Mouse (Mus musculus) adrenal gland, postnatal 14 days (tissue): Measurements from ENCODE around the gene Tspan4. TPM values are rescaled to one million over a fixed set of nuclear protein-coding genes. Genes with fewer than 3 reads are reported as not detected.

Experiments
- total RNA-seq: library from RNA; stranded (reverse); gene quantifications from 2 replicates; pipeline ENCODE4 v1.2.3, GENCODE M21; 2021

Gene Tspan4
- total RNA-seq, 1 experiment from 2014 or later: 49.4 TPM

Other genes starting within 250 kb of the Tspan4 start
- 78.2 and 80.2 TPM in 2 replicates for gene Phrf1, start 246.5 kb upstream of the Tspan4 start, total RNA-seq
- 5.2 and 7.7 TPM in 2 replicates for gene Irf7, start 208.8 kb upstream of the Tspan4 start, total RNA-seq
- gene Cdhr5, start 198.5 kb upstream of the Tspan4 start, total RNA-seq: 8.0 and 10.6 TPM in 2 replicates
- gene Sct, start 196.1 kb upstream of the Tspan4 start, total RNA-seq: 2.3 and 3.2 TPM in 2 replicates
- gene Drd4, start 183.2 kb upstream of the Tspan4 start, total RNA-seq: 1.1 and 2.3 TPM in 2 replicates
- gene Deaf1, start 147.6 kb upstream of the Tspan4 start, total RNA-seq: 32.5 and 41.2 TPM in 2 replicates
- 22.9 and 25.6 TPM in 2 replicates for gene Tmem80, start 147.5 kb upstream of the Tspan4 start, total RNA-seq
- gene Eps8l2, start 136.4 kb upstream of the Tspan4 start, total RNA-seq: 5.1 and 5.5 TPM in 2 replicates
- gene Taldo1, start 83.0 kb upstream of the Tspan4 start, total RNA-seq: 479 and 481 TPM in 2 replicates
- gene Gatd1, start 61.1 kb upstream of the Tspan4 start, total RNA-seq: 22.5 and 36.2 TPM in 2 replicates
- gene Cend1, start 45.7 kb upstream of the Tspan4 start, total RNA-seq: 1.0 and 3.6 TPM in 2 replicates
- 87.0 and 91.0 TPM in 2 replicates for gene Slc25a22, start 37.3 kb upstream of the Tspan4 start, total RNA-seq
- 3.5 and 5.9 TPM in 2 replicates for gene Pidd1, start 31.2 kb upstream of the Tspan4 start, total RNA-seq
- gene Rplp2, start 27.9 kb upstream of the Tspan4 start, total RNA-seq: 908 and 1,128 TPM in 2 replicates
- 1,289 and 1,648 TPM in 2 replicates for gene Pnpla2, start 20.0 kb upstream of the Tspan4 start, total RNA-seq
- 14.2 and 23.2 TPM in 2 replicates for gene Cracr2b, start 14.1 kb upstream of the Tspan4 start, total RNA-seq
- gene Cd151, start 7.8 kb upstream of the Tspan4 start, total RNA-seq: 199 and 204 TPM in 2 replicates
- gene Polr2l, start 108 bp upstream of the Tspan4 start, total RNA-seq: 74.5 TPM in 2 replicates
- 46.5 and 49.7 TPM in 2 replicates for gene Chid1, start 64.6 kb downstream of the Tspan4 start, total RNA-seq
- gene Ap2a2, start 86.9 kb downstream of the Tspan4 start, total RNA-seq: 61.0 and 64.0 TPM in 2 replicates
- not detected in 2 replicates for gene Muc6, start 180.1 kb downstream of the Tspan4 start, total RNA-seq
- gene Muc2, start 215.1 kb downstream of the Tspan4 start, total RNA-seq: 0.78 and 4.3 TPM in 2 replicates